Mouse (Mus musculus) lung, embryonic 14.5 days (tissue): Measurements from ENCODE around the gene Clcf1. TPM values are rescaled to one million over a fixed set of nuclear protein-coding genes. Genes with fewer than 3 reads are reported as not detected.

Source experiments
- ATAC-seq: fragments of 200-750 bp; cut with Nextera tagmentation; 2 replicates; pipeline ENCODE4 v1.8.0; 2017; ENCODE audit warnings: mild to moderate bottlenecking, moderate TSS enrichment, moderate library complexity; ENCODE audit not compliant: insufficient read depth
- DNase-seq: peaks from one replicate; pipeline ENCODE4 v3.0.0-alpha.2; 2015
- H3K27ac ChIP-seq: fragments of 300-500 bp; sonication (generic); 2 replicates; pipeline ENCODE4 v1.5.1; 2014; ENCODE audit warnings: low read depth, mild to moderate bottlenecking, moderate library complexity
- H3K27me3 ChIP-seq: fragments of 300-500 bp; sonication (generic); 2 replicates; pipeline ENCODE4 v1.6.1; 2014; ENCODE audit warnings: low read length, control low read depth; ENCODE audit not compliant: insufficient read depth
- H3K36me3 ChIP-seq: fragments of 300-500 bp; sonication (generic); 2 replicates; pipeline ENCODE4 v1.6.1; 2014; ENCODE audit warnings: control low read depth; ENCODE audit not compliant: insufficient read depth
- H3K4me1 ChIP-seq: fragments of 300-500 bp; sonication (generic); 2 replicates; pipeline ENCODE4 v1.6.1; 2014; ENCODE audit warnings: antibody characterized with exemption, control low read depth; ENCODE audit not compliant: insufficient read depth
- H3K4me2 ChIP-seq: fragments of 300-500 bp; sonication (generic); 2 replicates; pipeline ENCODE4 v1.6.1; 2014; ENCODE audit warnings: mild to moderate bottlenecking
- H3K4me3 ChIP-seq: fragments of 300-500 bp; sonication (generic); 2 replicates; pipeline ENCODE4 v1.5.1; 2014; ENCODE audit warnings: low read depth, low read length
- H3K9ac ChIP-seq: fragments of 300-500 bp; sonication (generic); 2 replicates; pipeline ENCODE4 v1.6.1; 2014
- H3K9me3 ChIP-seq: fragments of 300-500 bp; sonication (generic); 2 replicates; pipeline ENCODE4 v1.6.1; 2016; ENCODE audit warnings: low read depth, low read length, control low read depth
- CTCF ChIP-seq: IDR thresholded peaks from 2 replicates; pipeline ENCODE4 v1.5.1; 2016; ENCODE audit warnings: antibody characterized with exemption, low read depth
- WGBS: fragments of 180-500 bp; shearing (Covaris S2); extraction: QIAGEN DNeasy Blood & Tissue Kit; methylation state at CpG from one replicate; pipeline ENCODE4 v1.1.7; 2014; 5-methylcytosine and 5-hydroxymethylcytosine counted together
- polyA plus RNA-seq: library from polyadenylated mRNA; unstranded; fragments of >200 nt; fragmentation: Nextera tagmentation; extraction: Ambion mirVana; gene quantifications from 2 replicates; pipeline ENCODE4 v1.2.1, GENCODE M21; 2014

Gene Clcf1
- polyA plus RNA-seq, 1 experiment from 2014 or later, result 4.4 TPM

- WGBS, result 44% methylated on average over 15 of the region's 15 CpGs
- Histone ChIP-seq H3K9me3 (no peaks in the 10 kb centered on the region), H3K4me2 (no peak overlapping the region), H3K4me1 (no peaks in the 10 kb centered on the region), H3K27ac (peak overlapping the region; percentile 20; the same call in 1 of the 2 replicates), H3K27me3 (no peaks in the 10 kb centered on the region), H3K4me3 (no peak overlapping the region), H3K9ac (peak overlapping the region; percentile 4; the same call in 1 of the 2 replicates), H3K36me3 (no peaks in the 10 kb centered on the region)
- DNase-seq (peak; percentile 32), ATAC-seq (peak; percentile 26; the same call in 1 of the 2 replicates)
- no peak for TF ChIP-seq CTCF
These were observed 28.8 kb upstream of the Clcf1 start for GRCm38 (mm10) chr19:4184976-4185975.

GRCm38 (mm10) chr19:4187303-4187702 lies 26.7 kb upstream of the Clcf1 start:
- H3K27me3 ChIP-seq, result no peaks in the 10 kb centered on the region
- H3K9me3 ChIP-seq, result no peaks in the 10 kb centered on the region
- no peaks in the 10 kb centered on the region for H3K36me3 ChIP-seq
- H3K4me1 ChIP-seq, result peaks cover 5% of the 10 kb centered on the region; the same call in 1 of the 2 replicates
- WGBS, result 63% methylated on average over 3 of the region's 3 CpGs
- no peak for DNase-seq
- TF ChIP-seq CTCF, result no peak
- no peak overlapping the region for H3K4me3 ChIP-seq
- H3K27ac ChIP-seq, result no peak overlapping the region
- ATAC-seq, result no peak
- no peak overlapping the region for H3K4me2 ChIP-seq
- H3K9ac ChIP-seq, result no peak overlapping the region

GRCm38 (mm10) chr19:4189051-4189620 lies 24.9 kb upstream of the Clcf1 start:
- Histone ChIP-seq H3K9ac (no peak overlapping the region), H3K27me3 (no peaks in the 10 kb centered on the region), H3K4me3 (no peak overlapping the region), H3K4me2 (no peak overlapping the region), H3K36me3 (peaks cover 12% of the 10 kb centered on the region), H3K9me3 (no peaks in the 10 kb centered on the region), H3K4me1 (peaks cover 11% of the 10 kb centered on the region), H3K27ac (no peak overlapping the region)
- TF ChIP-seq CTCF, result no peak
- 83% methylated on average over 12 of the region's 12 CpGs for WGBS
- DNase-seq, result no peak
- no peak for ATAC-seq

GRCm38 (mm10) chr19:4190831-4191334 lies 23.2 kb upstream of the Clcf1 start, which contains the start of gene Tbc1d10c:
Gene Tbc1d10c (minus strand): TSS chr19:4191284.
- no peak for ATAC-seq
- H3K36me3 ChIP-seq, result peaks cover 29% of the 10 kb centered on the region
- WGBS, result 51% methylated on average over 4 of the region's 4 CpGs
- no peaks in the 10 kb centered on the region for H3K27me3 ChIP-seq
- peak within 1 kb of the TSS; percentile 95 for H3K9ac ChIP-seq
- H3K4me1 ChIP-seq, result peaks cover 11% of the 10 kb centered on the region
- peak within 1 kb of the TSS; percentile 98 for H3K4me2 ChIP-seq
- H3K4me3 ChIP-seq, result peak within 1 kb of the TSS; percentile 96
- no peaks in the 10 kb centered on the region for H3K9me3 ChIP-seq
- TF ChIP-seq CTCF, result no peak
- DNase-seq, result no peak
- peak within 1 kb of the TSS; percentile 90 for H3K27ac ChIP-seq

- Histone ChIP-seq H3K4me1 (peaks cover 11% of the 10 kb centered on the region), H3K27ac (peak within 1 kb of the TSS; percentile 90), H3K4me2 (peak within 1 kb of the TSS; percentile 98), H3K4me3 (peak within 1 kb of the TSS; percentile 96), H3K9ac (peak within 1 kb of the TSS; percentile 95), H3K9me3 (no peaks in the 10 kb centered on the region), H3K36me3 (peaks cover 37% of the 10 kb centered on the region), H3K27me3 (no peaks in the 10 kb centered on the region)
- WGBS, result 4% methylated on average over 44 of the region's 47 CpGs
- TF ChIP-seq CTCF, result peak; percentile 74
- ATAC-seq, result peak; percentile 93
- DNase-seq, result peak; percentile 97
These were observed 22.3 kb upstream of the Clcf1 start, which contains the start of gene Ppp1ca for GRCm38 (mm10) chr19:4191528-4192250. Gene Ppp1ca (plus strand): TSS chr19:4192065.

GRCm38 (mm10) chr19:4192251-4192985 lies 21.6 kb upstream of the Clcf1 start:
- peak; percentile 62 for ATAC-seq
- DNase-seq, result peak; percentile 45
- WGBS, result 1% methylated on average over 51 of the region's 52 CpGs
- Histone ChIP-seq H3K4me3 (peak overlapping the region; percentile 96), H3K9ac (peak overlapping the region; percentile 95), H3K27me3 (no peaks in the 10 kb centered on the region), H3K4me2 (peak overlapping the region; percentile 98), H3K4me1 (peaks cover 11% of the 10 kb centered on the region), H3K27ac (peak overlapping the region; percentile 90), H3K36me3 (peaks cover 45% of the 10 kb centered on the region), H3K9me3 (no peaks in the 10 kb centered on the region)
- no peak for TF ChIP-seq CTCF
